Mouse (Mus musculus) kidney, adult 11 months (tissue): Measurements from ENCODE around the gene Tpm1.
A peak's percentile ranks its signal among the peaks of the same experiment; 100 is the strongest.

Experiments used
- DNase-seq: peaks from one replicate; pipeline ENCODE4 v3.0.0; 2022

Tpm1 gene

GRCm38 (mm10) chr9:67045966-67046602 lies 3.1 kb downstream of the Tpm1 start:
- DNase-seq: no peak

DNA sequence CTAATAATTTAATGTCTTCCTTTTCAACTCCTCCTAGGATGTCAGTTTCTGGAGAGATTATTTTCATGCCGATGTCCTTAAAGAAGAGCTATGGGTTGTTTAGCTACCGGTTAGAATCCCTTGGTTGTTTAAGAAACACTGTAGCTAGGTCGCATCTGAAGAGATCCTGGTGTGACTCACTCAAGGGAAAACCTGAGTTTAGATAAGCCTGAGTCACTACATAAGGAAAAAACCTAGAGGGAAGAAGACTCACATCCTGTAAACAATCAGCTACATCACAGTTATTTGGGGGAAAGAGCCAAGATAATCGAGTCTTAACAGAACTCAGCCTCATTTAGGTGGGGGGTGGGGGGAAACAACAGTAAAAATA lies 3.9 kb downstream of the Tpm1 start:
- no peak for DNase-seq

GRCm38 (mm10) chr9:67044551-67045305 lies 4.5 kb downstream of the Tpm1 start:
- peak; percentile 79 for DNase-seq

DNA sequence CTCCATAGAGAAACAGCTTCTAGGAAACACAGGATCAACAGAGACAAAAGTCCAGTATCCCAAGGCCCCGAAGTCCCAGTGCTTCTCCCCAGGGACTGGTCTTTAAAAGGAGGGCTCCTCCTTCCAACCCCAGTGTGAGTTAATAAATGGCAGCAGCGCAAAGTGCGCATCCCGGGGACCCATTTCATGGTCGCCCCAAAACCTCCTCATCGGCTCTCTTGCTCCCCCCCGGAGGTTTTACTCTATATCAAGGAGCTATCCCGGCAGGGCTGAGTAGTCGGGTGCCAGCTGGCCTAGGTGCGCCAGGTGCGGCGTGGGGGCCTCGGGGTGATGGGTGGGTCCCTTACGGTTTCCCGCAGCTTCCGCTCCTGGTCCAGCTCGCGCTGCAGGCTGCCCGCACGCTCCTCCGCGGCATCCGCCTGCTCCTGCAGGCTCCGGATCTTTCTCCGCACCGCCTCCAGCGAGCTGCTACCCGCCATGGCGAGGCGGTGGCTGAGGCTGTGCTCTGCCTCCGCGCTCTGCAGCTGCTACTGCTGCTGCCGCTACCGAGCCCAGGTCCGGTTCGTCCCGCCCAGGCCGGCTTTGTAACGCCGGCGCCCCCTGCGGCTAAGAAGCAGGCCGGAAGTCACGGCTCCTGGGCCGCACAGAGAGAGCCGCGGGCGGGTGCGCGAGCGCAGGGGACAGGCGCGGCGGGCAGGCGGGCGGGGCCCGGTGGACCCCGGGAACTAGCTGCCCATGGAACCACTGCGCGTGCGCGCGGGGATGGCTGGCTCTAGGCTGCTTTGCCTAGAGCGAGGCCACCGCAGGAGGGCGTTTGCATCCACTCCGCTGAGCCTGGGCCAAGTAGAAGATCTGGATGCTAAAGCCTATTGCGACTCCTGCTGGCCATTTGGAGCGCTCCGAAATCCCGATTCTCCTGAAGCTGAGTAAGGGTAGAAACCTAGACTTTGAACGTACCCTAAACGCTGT lies 5.7 kb downstream of the Tpm1 start:
- peak; percentile 100 for DNase-seq

DNA sequence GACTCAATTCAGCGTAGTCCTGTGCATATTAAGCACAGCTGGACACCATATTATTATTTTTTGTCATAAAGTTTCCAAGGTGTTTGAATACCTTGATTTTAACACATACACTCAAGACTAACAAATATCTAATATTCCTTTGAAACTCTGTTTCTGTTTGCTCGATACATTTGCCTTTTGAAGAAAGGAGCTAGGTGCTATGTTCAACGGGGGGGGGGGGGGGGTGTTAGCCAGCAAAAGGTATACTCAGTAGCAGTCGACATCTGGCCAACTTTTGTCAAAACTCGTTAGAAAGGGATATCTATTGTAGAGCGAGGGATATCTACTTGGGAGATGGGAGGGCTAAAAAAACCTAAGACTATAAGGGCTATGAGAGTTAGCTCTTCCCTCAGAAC lies 6.4 kb downstream of the Tpm1 start:
- no peak for DNase-seq

- no peak for DNase-seq
Observed at GRCm38 (mm10) chr9:67041840-67042812, 7.1 kb downstream of the Tpm1 start.

GRCm38 (mm10) chr9:67040963-67041839 lies 8.0 kb downstream of the Tpm1 start:
- no peak for DNase-seq

DNA sequence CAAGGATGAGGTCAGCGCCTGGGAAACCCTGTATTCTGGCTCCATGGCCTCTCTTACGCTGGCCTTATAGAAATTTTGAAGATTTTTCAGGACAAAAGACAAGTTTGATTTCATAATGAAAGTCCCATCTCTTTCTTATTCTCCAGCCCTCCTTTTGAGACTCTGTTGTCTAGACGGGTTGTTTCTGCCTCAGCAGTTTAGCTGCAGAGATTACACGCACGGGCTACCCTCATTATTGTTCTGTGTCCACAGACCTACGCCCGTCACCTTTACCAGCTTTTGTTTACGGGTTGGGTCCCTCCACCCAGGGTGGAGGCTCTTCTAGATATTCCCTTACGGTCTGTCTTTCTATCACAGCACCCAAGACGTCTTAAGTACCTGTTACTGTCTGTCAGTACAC lies 9.3 kb downstream of the Tpm1 start:
- no peak for DNase-seq

GRCm38 (mm10) chr9:67038686-67039085 lies 10.5 kb downstream of the Tpm1 start:
- DNase-seq: no peak

DNA sequence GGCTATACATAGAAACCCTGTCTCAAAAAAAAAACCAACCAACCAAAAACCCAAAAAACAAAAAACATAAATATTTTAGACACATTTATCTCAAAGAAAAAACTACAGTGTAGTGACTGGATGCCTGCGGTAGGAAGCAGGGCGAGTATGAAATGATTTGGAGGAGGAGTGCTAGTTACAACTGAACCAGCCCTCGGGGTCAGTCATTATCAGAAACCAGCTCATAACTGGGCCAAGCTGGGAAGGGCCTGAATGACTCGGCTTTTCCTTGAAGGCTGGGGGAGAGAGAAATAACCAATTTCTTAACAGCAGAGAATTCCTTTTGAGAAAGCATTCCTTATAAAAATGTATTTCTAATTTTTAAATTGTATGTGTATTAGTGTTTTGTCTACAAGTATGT lies 11.5 kb downstream of the Tpm1 start:
- no peak for DNase-seq

DNA sequence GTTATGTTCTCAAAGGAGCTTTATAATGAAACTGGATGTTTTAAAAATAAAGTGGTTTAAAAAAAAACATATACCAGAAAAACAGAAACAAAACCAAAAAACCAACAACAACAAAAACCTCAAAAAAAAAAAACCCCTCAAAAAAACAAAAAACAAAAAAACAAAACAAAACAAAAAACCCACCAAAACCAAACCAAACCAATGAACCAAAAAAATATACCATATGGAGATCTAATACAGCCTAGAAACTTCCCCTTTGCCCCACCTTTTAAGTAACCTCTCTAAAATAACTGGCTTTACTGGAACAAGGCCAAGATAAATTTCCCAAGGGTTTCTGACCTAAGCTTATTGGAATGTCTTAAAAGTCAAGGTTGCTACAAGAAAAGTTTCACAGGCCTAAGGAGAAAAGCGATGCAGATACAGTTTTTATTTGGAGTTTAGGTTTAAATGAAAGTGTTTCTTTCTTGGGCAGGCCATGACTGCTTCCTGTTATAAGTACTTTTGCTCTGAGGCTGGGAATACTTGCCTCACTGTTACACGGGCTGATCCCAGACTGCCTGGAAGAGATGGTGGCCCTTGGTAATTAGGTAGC lies 12.6 kb downstream of the Tpm1 start:
- DNase-seq: no peak

DNA sequence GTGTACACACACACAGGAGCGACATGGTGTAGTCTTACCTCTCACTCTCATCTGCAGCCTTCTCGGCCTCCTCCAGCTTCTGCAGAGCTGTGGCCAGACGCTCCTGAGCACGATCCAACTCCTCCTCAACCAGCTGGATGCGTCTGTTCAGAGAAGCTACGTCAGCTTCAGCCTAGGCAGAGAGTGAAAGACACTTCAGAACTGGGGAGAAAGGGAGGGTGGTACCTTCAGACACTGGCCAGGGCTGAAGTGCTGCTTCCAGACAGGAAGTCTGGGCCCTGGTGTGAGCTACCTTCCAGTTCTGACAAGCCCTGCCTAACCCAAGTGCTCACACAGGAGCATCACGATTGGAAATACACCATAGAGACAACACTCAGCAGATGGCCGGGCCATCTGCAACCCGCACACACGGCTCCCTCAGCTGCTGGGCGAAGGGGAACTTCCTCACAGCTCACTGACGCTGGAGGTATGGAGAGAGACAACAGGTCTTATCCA lies 13.2 kb downstream of the Tpm1 start:
- no peak for DNase-seq

DNA sequence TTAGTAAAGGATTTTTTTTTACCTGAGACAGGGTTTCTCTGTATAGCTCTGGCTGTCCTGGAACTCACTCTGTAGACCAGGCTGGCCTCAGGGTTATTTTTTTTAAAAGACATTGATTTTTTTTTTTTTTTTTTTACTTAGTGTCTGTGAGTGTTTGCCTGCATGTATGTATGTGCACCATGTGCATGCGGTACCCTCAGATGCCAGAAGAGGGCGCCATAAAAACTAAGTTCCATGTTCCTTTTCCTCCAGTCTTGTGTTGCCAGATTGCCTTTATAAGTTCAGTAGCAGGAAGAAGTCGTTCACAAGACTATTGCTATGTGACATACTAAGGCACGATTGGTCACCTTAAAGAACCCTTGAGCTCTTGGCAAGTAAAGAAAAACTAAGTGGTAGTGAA lies 14.5 kb downstream of the Tpm1 start:
- DNase-seq: no peak

GRCm38 (mm10) chr9:67033016-67033415 lies 16.2 kb downstream of the Tpm1 start:
- no peak for DNase-seq

DNA sequence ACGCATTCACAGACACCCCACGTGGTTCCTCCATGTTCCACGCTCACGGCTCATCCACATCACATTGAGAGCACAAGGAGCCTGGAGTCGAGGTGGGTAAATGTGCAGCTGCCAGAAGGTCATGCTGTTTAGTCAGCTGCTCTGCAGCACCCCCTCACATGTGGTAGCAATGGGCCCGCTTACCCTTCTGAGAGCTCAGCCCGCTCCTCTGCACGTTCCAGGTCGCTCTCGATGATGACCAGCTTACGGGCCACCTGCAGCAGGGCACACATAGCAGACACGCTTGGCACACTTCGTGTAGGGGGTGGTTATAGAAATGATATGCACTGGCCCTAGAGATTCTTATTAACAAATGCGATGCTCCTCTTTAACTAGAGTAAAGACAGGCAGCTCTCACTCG lies 16.6 kb downstream of the Tpm1 start:
- DNase-seq: no peak

DNA sequence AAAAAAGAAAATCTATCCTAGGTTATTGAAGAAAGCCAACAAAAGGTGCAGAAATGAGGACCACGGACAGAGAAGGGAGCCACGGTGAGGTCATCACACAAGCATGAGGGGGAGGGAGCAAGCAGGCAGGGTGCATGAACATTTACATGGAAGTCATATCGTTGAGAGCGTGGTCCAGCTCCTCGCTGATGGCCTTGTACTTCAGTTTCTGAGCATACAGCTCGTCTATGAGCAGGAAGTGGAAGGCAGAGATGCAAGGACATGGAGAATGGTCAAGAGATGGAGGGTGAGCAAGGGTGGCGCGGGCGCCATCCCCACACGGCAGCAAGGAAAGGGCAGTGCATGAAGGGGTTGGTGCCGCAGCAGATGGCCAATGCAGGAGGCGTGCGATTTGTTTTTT lies 19.7 kb downstream of the Tpm1 start:
- DNase-seq: no peak

GRCm38 (mm10) chr9:67028929-67029328 lies 20.3 kb downstream of the Tpm1 start:
- DNase-seq: no peak

DNA sequence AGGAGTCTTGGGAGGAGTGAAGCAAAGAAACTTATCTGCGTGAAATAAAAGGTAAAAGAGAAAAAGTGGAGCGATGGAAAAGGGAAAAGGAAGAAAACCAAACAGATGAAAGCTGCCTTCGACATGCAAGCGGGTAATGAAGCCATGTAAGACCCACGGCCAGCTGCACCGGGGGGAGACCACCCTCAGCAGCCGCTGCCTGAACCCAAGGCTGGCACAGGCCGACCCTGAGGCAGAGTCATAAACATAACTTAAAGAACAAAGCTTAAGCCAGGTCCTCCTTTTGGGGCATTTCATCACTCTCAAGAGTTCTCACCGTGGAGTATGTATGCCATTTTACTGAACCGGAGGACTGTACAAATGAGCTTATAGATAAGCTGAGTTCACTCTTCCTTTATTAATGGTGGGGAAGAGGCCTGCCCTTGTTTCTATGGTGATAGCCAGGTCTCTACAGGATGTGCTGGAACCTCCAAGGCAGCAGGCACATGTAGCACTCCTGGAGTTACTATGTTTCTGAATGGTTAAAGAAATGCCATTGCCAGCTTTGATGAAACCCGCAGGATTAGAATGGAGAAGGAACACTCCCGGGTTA lies 21.0 kb downstream of the Tpm1 start:
- DNase-seq: no peak

DNA sequence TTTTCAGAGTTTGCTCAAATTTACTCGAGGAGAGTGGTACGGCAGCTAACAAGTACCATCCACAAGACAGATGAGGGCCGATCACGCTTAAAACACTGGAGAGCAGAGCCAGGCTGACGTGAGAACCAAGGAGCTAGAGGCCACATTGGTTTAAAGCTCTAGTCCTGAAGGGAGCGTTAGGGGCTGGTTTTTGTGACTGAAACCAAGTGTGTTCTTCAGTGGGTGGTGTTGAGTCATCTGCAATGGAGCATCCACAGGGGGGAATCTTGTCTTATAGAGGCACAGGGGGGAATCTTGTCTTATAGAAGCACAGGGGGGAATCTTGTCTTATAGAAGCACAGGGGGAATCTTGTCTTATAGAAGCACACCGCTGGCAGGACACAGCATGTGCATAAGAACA lies 22.3 kb downstream of the Tpm1 start:
- DNase-seq: no peak

GRCm38 (mm10) chr9:67026061-67026460 lies 23.1 kb downstream of the Tpm1 start:
- no peak for DNase-seq
